Mouse (Mus musculus) bone marrow macrophage, adult 2 months (primary cell): ENCODE data around the gene Hmgb1.

Experiments
- CTCF ChIP-seq: IDR thresholded peaks from 2 replicates; pipeline ENCODE4 v1.5.1; 2012; ENCODE audit warnings: low read depth, mild to moderate bottlenecking, low read length, moderate library complexity
- POLR2A ChIP-seq: IDR thresholded peaks from 2 replicates; pipeline ENCODE4 v1.6.1; 2012; ENCODE audit warnings: mild to moderate bottlenecking, low read depth, low read length, borderline replicate concordance

DNA sequence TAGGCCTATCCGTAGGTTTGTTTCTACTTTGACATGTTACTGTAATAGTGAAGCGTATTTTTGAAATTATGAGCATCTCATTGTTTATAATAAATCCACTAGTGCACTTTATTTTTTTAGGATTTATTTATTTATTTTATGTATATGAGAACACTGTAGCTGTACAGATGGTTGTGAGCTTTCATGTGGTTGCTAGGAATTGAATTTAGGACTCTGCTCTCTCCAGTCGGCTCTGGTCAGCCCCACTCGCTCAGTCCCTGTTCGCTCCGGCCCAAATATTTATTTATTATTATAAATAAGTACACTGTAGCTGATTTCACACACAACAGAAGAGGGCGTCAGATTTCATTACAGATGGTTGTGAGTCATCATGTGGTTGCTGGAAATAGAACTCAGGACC, 24.5 kb upstream of the Hmgb1 start:
- TF ChIP-seq POLR2A: no peak
- TF ChIP-seq CTCF: no peak
